Mouse (Mus musculus) midbrain, embryonic 14.5 days (tissue): ENCODE results near the gene Art3. TPM values are rescaled to one million over a fixed set of nuclear protein-coding genes. Genes with fewer than 3 reads are reported as not detected.

Experiments
- ATAC-seq: fragments of 200-750 bp; cut with Nextera tagmentation; 2 replicates; pipeline ENCODE4 v1.8.0; 2017; ENCODE audit warnings: moderate number of reproducible peaks, moderate library complexity; ENCODE audit not compliant: low FRiP score, low TSS enrichment
- DNase-seq: peaks from one replicate; pipeline ENCODE4 v3.0.0-alpha.2; 2015
- H3K27ac ChIP-seq: fragments of 300-500 bp; sonication (generic); replicated peaks from 2 replicates; pipeline ENCODE4 v1.5.1; 2014; ENCODE audit warnings: mild to moderate bottlenecking, low read depth, low read length, moderate library complexity
- H3K27me3 ChIP-seq: fragments of 300-500 bp; sonication (generic); 2 replicates; pipeline ENCODE4 v1.6.1; 2014; ENCODE audit warnings: low read length, control low read depth, mixed read lengths; ENCODE audit not compliant: control insufficient read depth, insufficient read depth
- H3K36me3 ChIP-seq: fragments of 300-500 bp; sonication (generic); 2 replicates; pipeline ENCODE4 v1.6.1; 2014; ENCODE audit warnings: low read length, control low read depth; ENCODE audit not compliant: control insufficient read depth, insufficient read depth
- H3K4me1 ChIP-seq: fragments of 300-500 bp; sonication (generic); 2 replicates; pipeline ENCODE4 v1.6.1; 2014; ENCODE audit warnings: mild to moderate bottlenecking, antibody characterized with exemption, low read length, control low read depth; ENCODE audit not compliant: control insufficient read depth, insufficient read depth
- H3K4me2 ChIP-seq: fragments of 300-500 bp; sonication (generic); 2 replicates; pipeline ENCODE4 v1.6.1; 2014; ENCODE audit warnings: mild to moderate bottlenecking, low read length, moderate library complexity
- H3K4me3 ChIP-seq: fragments of 300-500 bp; sonication (generic); replicated peaks from 2 replicates; pipeline ENCODE4 v1.5.1; 2014; ENCODE audit warnings: low read depth, low read length
- H3K9ac ChIP-seq: fragments of 300-500 bp; sonication (generic); replicated peaks from 2 replicates; pipeline ENCODE4 v1.6.1; 2014; ENCODE audit warnings: mild to moderate bottlenecking, low read length, moderate library complexity
- H3K9me3 ChIP-seq: fragments of 300-500 bp; sonication (generic); 2 replicates; pipeline ENCODE4 v1.6.1; 2016; ENCODE audit warnings: low read length, control low read depth, mixed read lengths; ENCODE audit not compliant: control insufficient read depth
- WGBS: fragments of 180-500 bp; shearing (Covaris S2); extraction: QIAGEN DNeasy Blood & Tissue Kit; methylation state at CpG from one replicate; pipeline ENCODE4 v1.1.7; 2014; 5-methylcytosine and 5-hydroxymethylcytosine counted together
- polyA plus RNA-seq: library from polyadenylated mRNA; unstranded; fragments of >200 nt; fragmentation: Nextera tagmentation; extraction: Ambion mirVana; gene quantifications from 2 replicates; pipeline ENCODE4 v1.2.1, GENCODE M21; 2014

Art3 gene
- polyA plus RNA-seq, 1 experiment from 2014 or later, result 6.1 TPM

DNA sequence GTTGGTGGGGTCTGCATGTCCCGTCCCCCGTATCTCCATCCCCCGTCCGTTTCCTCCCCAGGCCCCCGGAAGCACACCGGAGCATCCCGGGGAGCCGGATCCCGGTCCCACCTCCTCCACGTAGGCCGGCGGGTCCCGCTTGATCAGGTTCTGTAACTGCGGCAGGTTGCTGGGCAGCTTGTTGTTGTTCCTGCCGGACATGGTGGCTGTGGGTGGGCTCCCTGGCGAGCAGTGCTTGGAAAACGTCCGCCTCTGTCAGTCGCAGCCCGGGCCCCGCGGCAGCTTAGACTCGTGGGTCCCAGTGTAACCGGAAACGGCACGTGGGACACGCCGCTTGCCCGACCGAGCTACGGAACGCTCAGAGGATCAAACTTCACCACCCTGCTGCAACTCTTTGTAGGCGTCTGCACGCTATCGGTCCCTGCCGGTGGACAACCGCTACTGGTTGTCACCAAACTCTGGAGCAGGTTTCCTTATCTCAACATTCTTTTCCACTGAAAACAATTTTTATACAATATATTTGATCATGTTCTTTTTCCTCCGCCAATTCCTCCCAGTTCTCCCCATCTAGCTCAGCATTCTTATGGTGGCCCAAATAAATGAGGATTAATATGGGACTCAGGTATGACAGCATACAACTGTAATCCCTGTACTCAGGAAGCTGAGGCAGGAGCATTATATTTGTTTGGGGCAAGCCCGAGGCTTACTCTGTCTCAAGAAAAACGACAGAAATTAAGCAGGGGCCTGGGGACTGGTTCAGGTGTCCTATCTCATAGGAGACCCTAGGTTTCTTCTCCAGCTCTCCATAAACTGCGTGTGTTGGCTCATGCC, 21.7 kb upstream of the Art3 start, which contains the start of gene Sdad1:
TSS of gene Sdad1 (minus strand) at position 799 of the 831 bp plus-strand sequence.
- peaks cover 5% of the 10 kb centered on the region; the same call in 1 of the 2 replicates for H3K36me3 ChIP-seq
- H3K4me3 ChIP-seq, result peak within 1 kb of the TSS; percentile 87
- H3K4me2 ChIP-seq, result peak within 1 kb of the TSS; percentile 76
- H3K4me1 ChIP-seq, result peaks cover 10% of the 10 kb centered on the region
- H3K27me3 ChIP-seq, result no peaks in the 10 kb centered on the region
- 2% methylated on average over 41 of the region's 41 CpGs for WGBS
- peak within 1 kb of the TSS; percentile 72 for H3K9ac ChIP-seq
- peak within 1 kb of the TSS; percentile 41; the same call in 1 of the 2 replicates for H3K27ac ChIP-seq
- H3K9me3 ChIP-seq, result no peaks in the 10 kb centered on the region
- DNase-seq (peak; percentile 97), ATAC-seq (peak; percentile 94)

DNA sequence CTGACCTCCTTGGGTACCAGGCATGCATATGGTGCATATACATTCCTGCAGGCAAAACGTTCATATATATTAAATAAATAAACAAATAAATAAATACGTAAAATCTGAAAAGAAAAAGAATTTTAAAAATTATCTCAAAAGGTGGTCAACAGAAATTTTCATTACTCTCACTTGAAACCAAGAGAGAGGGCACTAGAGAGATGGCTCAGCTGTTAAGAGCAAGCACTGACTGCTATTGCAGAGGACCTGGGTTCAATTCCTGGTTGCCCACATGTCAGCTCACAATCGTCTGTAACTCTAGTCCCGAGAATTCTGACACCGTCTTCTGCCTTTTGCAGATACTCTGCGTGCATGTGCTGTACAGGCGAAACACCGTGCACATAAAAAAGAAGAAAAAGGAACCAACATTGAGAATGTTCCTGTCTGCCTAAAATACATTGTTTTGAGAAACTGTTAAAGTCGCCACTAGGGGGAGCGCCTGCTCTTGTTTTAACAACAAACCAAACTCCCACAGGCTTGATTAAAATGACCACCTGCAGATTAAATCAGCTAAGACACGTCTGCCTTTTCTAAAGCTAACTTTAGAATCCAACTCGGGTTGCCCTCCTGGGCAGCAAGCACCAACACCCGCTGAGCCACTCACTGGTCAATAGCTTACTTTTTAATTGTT, 19.4 kb upstream of the Art3 start:
- H3K4me2 ChIP-seq, result no peak overlapping the region
- peaks cover 10% of the 10 kb centered on the region for H3K4me1 ChIP-seq
- DNase-seq (peak; percentile 96), ATAC-seq (no peak)
- 16% methylated on average over 13 of the region's 13 CpGs for WGBS
- no peaks in the 10 kb centered on the region for H3K36me3 ChIP-seq
- H3K27ac ChIP-seq, result no peak overlapping the region
- no peak overlapping the region for H3K9ac ChIP-seq
- no peaks in the 10 kb centered on the region for H3K27me3 ChIP-seq
- H3K9me3 ChIP-seq, result no peaks in the 10 kb centered on the region
- no peak overlapping the region for H3K4me3 ChIP-seq

DNA sequence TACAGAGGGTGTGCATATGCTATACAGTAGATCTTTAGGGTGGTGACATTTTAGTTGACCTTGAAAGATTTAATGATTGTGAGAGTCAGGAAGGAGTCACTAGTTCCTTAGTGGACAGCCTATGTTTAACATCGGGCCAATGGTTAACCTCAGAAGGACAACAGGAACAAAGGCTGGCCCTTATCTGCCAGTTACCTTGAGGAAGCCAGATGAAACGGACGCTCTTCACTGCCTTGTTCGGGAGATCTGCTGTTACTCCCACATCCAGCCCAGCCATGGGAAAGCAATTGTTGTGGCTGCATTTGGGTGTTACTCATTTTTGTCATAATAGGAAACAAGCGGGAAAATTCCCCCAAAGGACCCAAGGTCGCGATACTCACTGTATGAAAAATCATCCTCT, 17.9 kb upstream of the Art3 start:
- no peak overlapping the region for H3K4me2 ChIP-seq
- peaks cover 6% of the 10 kb centered on the region for H3K4me1 ChIP-seq
- ATAC-seq (no peak), DNase-seq (no peak)
- H3K36me3 ChIP-seq, result no peaks in the 10 kb centered on the region
- H3K4me3 ChIP-seq, result no peak overlapping the region
- H3K27me3 ChIP-seq, result no peaks in the 10 kb centered on the region
- H3K27ac ChIP-seq, result no peak overlapping the region
- 80% methylated on average over 7 of the region's 7 CpGs for WGBS
- no peaks in the 10 kb centered on the region for H3K9me3 ChIP-seq
- H3K9ac ChIP-seq, result no peak overlapping the region

DNA sequence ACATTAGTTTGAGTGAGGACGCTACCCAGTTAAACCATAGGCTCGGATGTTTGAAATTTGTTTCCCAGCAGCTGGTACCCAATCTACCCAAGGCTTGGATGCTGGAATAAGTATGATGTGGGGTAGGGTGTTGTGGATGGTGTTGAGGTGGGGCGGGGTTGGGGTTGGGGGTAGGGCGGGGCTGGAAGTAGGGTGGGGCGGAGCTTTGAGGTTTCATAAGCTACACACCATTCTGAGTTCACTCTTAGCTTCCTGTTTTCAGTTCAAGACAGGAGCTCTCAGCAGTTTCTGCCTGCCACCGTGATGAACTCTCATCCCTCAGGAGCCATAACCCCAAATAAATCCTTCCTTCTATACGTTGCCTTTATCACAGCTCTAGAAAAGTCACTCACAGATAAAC, 13.5 kb upstream of the Art3 start:
- no peak overlapping the region for H3K4me2 ChIP-seq
- H3K27ac ChIP-seq, result no peak overlapping the region
- DNase-seq (no peak), ATAC-seq (no peak)
- no peaks in the 10 kb centered on the region for H3K9me3 ChIP-seq
- H3K36me3 ChIP-seq, result no peaks in the 10 kb centered on the region
- no peak overlapping the region for H3K9ac ChIP-seq
- WGBS, result 91% methylated on average over 7 of the region's 7 CpGs
- H3K27me3 ChIP-seq, result no peaks in the 10 kb centered on the region
- H3K4me3 ChIP-seq, result no peak overlapping the region
- no peaks in the 10 kb centered on the region for H3K4me1 ChIP-seq

DNA sequence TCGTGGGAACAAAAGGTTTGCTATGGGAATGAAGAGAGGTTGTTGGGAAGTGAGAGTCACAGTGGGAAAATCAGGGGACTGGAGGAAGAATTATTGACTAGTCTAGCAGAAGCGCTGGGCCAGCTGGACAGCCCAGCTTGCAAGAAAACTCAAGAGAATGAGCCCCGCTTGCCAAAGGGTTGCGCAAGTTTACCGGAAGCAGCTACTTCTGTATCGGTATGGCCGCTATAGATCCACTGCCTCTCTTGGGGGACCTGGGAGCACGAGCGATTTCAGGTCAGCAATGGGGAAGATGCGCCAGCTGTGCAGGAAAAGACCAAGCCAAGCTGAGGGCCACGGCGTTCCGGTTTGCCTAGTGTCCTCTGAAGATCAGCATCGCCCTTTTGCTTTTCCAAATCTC, 13.0 kb upstream of the Art3 start:
- Histone ChIP-seq H3K4me1 (no peaks in the 10 kb centered on the region), H3K27me3 (no peaks in the 10 kb centered on the region), H3K9me3 (no peaks in the 10 kb centered on the region), H3K4me3 (no peak overlapping the region), H3K27ac (no peak overlapping the region), H3K9ac (no peak overlapping the region), H3K4me2 (no peak overlapping the region), H3K36me3 (no peaks in the 10 kb centered on the region)
- ATAC-seq, result no peak
- DNase-seq, result no peak
- WGBS, result 93% methylated on average over 14 of the region's 14 CpGs

DNA sequence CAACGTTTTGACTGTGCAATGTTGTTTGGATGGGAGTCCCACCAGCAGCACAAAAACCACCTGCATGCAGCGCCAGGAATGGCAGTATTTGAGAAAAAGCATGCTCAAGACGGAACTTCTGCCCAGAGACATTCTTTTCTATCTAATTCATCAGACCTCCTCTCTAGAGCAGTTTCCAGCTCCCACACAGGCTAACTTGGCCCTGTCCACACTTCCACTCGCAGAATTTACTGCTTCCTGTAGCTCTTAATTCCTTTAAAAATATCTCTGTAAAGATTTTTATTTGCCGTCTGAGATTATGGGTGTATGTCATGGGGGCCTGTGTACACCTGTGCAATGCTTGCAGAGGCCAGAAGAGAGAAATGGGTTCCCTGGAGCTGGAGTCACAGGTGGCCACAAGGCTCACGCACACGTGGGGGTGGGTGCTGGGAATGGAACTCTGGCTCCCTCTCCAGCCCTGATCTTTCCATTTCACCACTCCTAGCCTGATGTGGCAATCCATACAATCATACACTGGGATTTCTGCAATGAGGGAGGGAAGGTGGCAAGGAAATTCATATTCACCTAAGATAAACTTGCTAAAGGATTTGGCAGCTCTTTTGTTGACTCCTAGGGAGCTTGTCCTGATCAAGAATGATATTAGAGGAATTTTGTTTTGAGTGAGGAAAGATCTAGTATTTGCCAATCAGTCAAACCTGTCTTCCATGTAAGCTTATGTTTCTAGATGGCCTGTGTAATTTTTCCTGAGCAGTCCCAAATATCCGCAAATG, 9.8 kb upstream of the Art3 start:
- Histone ChIP-seq H3K27ac (no peak overlapping the region), H3K4me1 (no peaks in the 10 kb centered on the region), H3K9ac (no peak overlapping the region), H3K36me3 (no peaks in the 10 kb centered on the region), H3K27me3 (no peaks in the 10 kb centered on the region), H3K4me3 (no peak overlapping the region), H3K4me2 (no peak overlapping the region), H3K9me3 (no peaks in the 10 kb centered on the region)
- 79% methylated on average over 8 of the region's 8 CpGs for WGBS
- ATAC-seq (no peak), DNase-seq (no peak)

DNA sequence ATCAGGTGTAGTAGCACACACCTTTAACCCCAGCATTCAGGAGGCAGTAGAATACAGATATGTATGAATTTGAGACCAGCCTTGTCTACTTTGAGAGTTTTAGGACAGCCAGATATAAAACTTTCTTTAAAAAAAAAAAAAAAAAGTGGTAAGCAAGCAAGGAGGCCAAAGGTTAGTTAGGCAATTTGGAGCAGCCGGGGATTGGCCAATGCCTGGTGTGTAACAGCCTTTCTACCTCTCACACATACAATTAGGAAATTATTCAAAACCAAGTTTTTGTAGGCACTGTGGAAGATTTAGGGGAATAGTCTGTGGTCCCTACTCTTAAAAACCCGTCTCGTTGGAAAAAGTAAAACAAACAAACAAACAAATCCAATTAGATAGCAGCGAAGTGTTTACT, 9.0 kb upstream of the Art3 start:
- no peak overlapping the region for H3K9ac ChIP-seq
- H3K27ac ChIP-seq, result no peak overlapping the region
- no peak overlapping the region for H3K4me2 ChIP-seq
- ATAC-seq, result no peak
- WGBS, result 87% methylated on average over 4 of the region's 4 CpGs
- H3K4me3 ChIP-seq, result no peak overlapping the region
- no peaks in the 10 kb centered on the region for H3K9me3 ChIP-seq
- no peaks in the 10 kb centered on the region for H3K27me3 ChIP-seq
- no peak for DNase-seq
- H3K36me3 ChIP-seq, result no peaks in the 10 kb centered on the region
- no peaks in the 10 kb centered on the region for H3K4me1 ChIP-seq

DNA sequence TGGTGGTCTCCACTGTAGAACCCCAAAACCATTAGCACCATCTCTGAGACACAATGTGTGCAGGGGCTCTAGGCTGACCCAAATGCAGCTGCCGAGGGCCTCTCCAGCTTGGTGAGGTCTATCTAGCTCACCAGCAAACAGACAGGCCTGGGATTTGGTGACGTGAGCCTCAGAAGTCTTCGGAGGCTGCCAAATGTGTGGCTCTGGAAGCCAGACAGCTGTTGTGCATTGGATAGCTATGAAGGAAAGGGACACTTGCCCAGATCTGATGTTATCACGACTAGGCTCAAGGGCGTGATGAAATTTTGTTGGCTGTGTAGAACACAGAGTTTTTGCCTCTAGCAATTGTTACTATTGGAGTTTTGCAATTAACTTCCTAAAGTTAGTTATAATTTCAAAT, 8.4 kb upstream of the Art3 start:
- 91% methylated on average over 5 of the region's 5 CpGs for WGBS
- ATAC-seq, result no peak
- Histone ChIP-seq H3K9me3 (no peaks in the 10 kb centered on the region), H3K4me2 (no peak overlapping the region), H3K4me1 (no peaks in the 10 kb centered on the region), H3K27ac (no peak overlapping the region), H3K4me3 (no peak overlapping the region), H3K9ac (no peak overlapping the region), H3K27me3 (no peaks in the 10 kb centered on the region), H3K36me3 (no peaks in the 10 kb centered on the region)
- DNase-seq, result no peak
